Mouse (Mus musculus): ENCODE data around the gene Agpat3.
"Not testable (repeated sequence)": the region's sequence is repeated elsewhere in the genome, so short reads cannot be mapped to it uniquely, and the experiment has no call there.

The Agpat3 gene

DNA sequence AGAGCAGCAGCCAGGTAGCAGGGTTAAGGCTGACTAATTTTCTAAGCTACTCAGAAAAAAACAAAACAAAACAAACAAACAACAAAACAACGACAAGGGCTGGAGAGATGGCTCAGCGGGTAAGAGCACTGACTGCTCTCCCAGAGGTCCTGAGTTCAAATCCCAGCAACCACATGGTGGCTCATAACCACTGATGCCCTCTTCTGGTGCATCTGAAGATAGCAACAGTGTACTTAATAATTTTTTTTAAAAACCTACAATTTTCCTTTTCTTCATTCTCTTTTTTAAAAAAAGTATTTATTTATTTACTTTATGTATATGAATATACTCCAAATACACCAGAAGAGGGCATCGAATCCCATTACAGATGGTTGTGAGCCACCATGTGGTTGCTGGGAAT lies 6.7 kb upstream of the Agpat3 start:
- DNase-seq: not testable (repeated sequence)

DNA sequence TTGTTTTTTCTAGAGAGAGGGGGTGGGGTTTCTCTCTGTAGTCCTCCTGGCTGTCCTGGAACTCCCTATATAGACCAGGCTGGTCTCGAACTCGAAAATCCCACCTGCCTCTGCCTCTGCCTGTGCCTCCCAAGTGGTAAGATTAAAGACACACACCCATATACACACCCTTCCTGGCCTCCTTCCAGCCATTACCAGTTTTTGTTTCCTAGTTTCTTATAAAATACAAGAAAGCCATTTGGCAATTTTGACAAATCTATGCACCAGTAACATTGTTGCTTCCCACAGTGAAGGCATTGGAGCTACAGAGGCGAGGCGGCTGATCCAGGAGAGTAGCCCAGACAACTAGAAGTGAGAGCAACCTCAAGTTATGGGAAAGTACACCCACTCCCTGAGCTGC lies 6.0 kb upstream of the Agpat3 start:
- DNase-seq: no peak

GRCm38 (mm10) chr10:78357742-78358141 lies 5.5 kb upstream of the Agpat3 start:
- DNase-seq: no peak

GRCm38 (mm10) chr10:78355931-78356593 lies 3.8 kb upstream of the Agpat3 start:
- no peak for DNase-seq

DNA sequence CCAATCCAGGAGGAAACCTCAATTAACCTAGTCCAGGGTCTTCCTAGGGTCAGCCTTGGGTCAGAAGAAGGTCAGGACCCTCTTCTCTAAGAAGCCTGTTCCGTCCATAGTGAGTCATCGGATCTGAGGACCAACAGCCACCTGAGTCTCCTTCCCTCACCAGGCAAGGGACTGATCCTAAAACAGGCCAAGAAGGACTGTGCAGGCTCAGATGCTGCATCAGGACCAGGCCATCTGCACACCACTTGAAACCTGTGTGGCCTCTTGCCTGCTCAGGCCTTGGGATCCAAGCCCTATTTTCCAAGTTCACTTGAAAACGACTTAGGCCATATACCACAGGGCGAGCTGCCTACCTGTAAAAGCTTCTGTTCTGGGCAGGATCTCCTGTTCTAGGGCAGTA lies 907 bp upstream of the Agpat3 start:
- DNase-seq: no peak

- no peak for DNase-seq
Measured at GRCm38 (mm10) chr10:78352666-78353030, 359 bp upstream of the Agpat3 start.

GRCm38 (mm10) chr10:78351564-78351886 lies 764 bp downstream of the Agpat3 start:
- DNase-seq: no peak

DNA sequence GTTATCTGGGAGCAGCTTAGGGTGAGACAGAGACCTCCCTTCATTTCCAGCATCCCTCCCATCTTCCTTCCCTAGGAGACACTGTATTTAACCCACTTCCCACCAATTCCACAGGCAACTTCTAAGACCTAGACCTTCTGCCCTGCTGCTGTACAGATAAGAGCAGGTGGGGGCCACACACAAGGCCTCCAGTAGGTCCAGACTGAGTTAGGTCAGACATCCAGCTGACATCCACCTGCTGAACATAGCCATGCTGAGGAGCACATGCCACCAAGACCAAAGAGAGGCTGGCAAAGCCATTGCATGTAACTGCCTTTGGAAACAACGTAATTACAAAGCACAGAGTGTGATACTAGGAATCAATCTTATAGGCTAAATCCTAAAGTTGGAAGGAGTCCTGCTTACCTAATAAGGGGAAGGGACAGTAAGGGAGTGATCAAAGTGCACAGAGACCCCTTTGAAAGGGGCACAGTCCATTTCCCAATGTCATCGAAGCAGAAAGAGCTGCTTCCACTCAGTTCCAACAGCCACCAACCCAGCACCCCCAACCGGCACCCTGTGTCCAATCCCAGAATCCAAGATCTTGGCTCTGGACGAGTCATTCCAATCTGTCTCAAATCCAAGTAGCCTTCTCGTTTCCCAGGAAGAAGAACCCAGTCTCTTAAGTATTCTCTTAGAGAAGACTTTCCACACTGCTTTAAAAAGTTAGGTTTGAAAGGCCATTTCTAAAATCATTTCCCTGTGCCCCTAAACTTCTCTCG lies 1.3 kb downstream of the Agpat3 start:
- DNase-seq: peak; percentile 53

DNA sequence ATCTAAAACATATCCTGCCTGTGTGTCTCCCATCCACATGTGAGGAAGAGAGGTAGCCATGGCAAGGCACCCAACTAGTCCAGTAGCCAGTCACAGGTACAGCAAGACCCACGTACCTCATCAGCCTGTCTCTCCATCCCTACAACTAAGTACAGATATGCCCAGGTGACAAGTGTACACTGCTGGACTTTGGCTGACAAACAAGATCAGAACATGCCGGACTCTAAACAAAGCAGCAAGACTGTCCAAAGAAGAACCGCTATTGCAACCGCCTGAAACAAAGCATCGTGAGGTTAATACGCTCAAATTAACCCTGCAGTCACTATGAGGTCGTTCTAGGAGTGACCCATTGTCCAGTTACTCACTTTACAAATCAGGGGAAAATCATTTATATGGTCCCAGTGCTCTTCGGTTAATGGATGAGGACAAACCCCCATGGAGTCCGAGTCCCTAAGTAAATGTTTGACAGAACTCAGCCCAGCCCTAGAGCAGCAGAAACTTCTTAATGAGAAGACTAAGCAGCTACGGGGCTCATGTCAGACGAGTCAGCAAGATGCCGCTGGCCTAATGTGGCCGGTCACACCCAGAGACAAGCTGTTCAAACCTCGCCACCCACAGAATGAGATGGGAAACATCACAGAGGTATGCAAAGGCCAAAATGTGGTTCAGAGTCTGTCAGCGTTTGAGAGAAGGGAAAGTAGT lies 2.7 kb downstream of the Agpat3 start:
- DNase-seq: no peak

GRCm38 (mm10) chr10:78348211-78348610 lies 4.1 kb downstream of the Agpat3 start:
- no peak for DNase-seq

DNA sequence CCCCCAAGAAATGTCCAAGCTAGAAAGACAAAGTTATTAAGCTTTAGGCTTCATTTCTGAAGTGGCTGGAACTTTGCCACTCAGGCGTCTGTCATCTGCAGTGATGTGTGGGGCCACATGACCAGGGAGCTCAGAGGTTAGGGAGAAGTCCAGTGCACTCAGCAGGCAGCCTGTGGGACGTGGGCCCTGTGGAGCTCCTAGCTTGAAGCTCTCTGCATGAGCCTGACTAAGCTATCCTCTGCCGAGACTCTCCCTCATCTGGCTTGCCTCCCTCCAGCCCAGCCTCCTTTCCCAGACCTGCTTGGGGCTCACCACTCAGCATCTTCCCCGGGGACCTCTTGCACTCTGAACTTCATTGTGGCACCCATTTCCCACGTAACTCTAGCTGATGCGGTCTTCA lies 4.8 kb downstream of the Agpat3 start:
- no peak for DNase-seq

- DNase-seq: no peak
Measured at GRCm38 (mm10) chr10:78345466-78345865, 6.8 kb downstream of the Agpat3 start.

- DNase-seq: no peak
Measured at GRCm38 (mm10) chr10:78342091-78342490, 10.2 kb downstream of the Agpat3 start.

GRCm38 (mm10) chr10:78338180-78338579 lies 14.1 kb downstream of the Agpat3 start:
- no peak for DNase-seq

- no peak for DNase-seq
Measured at GRCm38 (mm10) chr10:78334923-78335561, 17.2 kb downstream of the Agpat3 start.

- no peak for DNase-seq
Measured at GRCm38 (mm10) chr10:78331577-78331976, 20.7 kb downstream of the Agpat3 start.

DNA sequence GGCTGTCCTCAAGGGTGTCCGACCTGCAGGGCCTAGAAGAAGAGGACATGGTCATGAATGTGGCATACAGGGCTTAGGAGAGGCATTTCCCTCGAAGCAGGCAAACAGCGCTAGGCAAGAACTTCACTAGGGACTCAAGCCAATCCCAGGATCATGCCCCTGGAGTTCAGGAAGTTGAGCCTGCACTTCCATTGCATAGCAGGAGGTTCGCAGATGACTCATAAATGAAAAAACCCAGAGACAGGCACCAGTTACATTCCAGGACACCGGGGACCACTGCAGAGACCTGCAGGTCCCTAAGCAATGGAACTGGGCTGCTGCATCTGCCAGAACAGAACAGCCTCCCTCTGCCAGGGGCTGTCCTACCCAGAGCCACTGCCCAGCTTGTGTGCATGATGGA lies 23.0 kb downstream of the Agpat3 start:
- no peak for DNase-seq

DNA sequence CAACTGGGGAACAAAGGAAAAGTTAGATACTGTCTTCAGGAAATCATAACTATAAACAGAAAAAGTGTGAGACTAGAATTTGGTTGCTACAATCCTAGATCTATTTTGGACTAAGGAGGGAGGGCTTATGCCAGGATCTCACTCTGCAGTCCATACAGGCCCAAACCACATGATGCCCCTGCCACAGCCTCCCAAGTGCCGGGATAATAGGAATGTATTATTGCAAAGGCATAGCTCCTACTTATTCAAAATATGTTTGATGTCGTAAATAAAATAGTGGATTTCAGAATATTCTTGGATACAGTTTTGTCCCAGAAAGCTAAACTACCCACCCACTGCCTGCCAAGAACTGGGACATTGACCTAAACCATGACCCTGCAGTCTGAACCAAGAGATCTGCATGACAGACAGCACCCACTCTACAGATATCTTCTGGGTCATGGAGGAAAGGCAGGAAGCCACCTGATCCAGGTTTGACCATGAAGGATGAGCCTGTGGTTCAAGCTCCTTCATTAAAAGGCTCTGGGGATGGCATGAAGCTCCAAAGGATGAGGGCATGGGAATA lies 24.2 kb downstream of the Agpat3 start:
- no peak for DNase-seq

DNA sequence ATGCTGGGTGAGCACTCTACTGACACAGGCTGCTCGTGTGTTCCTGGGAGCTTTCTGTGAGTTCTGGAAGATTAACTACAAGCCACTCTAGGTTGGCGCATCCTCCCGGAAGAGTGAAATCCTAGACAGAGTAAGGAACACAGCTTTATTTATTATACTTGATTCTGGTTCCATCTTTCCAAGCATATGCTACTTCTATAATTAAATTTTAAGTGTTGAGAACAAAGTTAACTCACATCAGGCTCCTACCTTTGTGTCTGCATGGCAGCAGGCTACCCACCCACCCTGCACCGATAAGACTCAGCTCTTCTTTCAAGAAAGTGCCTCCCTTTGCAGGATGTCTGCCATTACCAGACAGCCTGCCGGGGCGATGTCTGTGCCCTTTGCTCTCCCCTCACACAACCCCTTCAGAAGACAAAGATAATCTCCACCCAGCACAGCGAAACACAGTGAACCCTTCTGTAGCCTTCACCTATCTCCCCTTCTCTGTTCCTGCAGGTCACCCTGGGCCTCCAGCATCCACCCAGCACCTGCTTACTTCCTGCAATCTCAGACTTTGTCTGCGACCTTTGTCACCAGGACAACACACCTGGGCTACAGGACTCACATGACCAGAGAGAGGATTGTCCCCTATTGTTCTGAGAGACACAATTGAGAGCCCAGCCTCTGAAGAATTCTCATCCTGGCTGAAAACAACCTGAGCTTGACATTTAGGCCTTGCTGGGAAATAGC lies 26.2 kb downstream of the Agpat3 start:
- DNase-seq: peak; percentile 30

DNA sequence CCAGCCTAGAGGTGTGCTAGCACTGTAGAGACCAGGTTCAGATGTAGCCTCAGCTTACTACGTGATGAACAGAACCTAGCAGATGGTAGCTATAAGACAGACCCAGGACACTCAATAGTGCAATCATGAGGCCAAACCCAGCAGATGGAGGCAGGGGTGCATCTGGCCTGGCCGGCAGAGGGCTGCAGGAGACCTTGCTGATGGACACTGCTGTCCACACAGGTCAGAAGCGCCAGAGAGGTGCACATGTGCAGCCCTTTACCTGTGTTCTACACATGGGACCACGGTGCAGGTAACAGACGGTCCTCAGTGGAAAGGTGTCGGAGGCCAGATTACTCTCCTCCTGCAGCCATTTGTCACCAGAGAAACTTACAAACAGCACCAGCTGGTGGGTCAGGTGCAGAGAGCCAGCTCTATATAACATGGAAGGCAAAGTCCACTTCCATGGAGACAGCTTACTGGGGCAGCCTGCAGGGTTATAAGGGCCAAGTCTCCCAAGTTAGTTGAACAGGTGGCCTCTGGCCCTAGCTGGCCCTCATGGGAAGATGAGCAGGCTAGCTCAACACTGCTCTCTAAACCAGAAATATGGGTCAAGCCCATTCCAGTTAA lies 27.6 kb downstream of the Agpat3 start:
- DNase-seq: peak; percentile 78

- DNase-seq: peak; percentile 90
Measured at GRCm38 (mm10) chr10:78323214-78323880, 28.9 kb downstream of the Agpat3 start.

DNA sequence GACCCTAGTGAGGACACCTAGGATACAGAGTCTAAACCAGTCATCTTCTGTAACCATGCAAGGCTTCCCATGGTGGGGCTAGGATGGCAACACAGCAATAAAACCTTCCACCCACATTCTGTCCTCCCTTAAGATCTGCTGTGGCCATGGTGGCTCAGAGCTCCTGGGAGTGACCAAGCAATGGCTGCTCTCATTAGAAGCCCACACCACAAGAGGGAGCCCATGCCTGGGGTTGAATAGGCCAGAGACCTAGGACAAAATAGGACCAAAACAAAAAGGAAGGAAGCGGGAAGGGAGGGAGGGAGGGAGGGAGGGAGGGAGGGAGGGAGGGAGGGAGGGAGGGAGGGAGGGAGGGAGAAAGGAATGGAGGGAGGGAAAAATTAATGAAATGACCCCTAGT lies 29.5 kb downstream of the Agpat3 start:
- no peak for DNase-seq
